Mouse (Mus musculus) midbrain, embryonic 11.5 days (tissue): Measurements from ENCODE around the gene Olfr1141. TPM values are rescaled to one million over a fixed set of nuclear protein-coding genes. Genes with fewer than 3 reads are reported as not detected.

ENCODE experiments used
- ATAC-seq: fragments of 200-750 bp; cut with Nextera tagmentation; 2 replicates; pipeline ENCODE4 v1.8.0; 2017; ENCODE audit warnings: moderate TSS enrichment, moderate library complexity; ENCODE audit not compliant: low FRiP score
- DNase-seq: peaks from one replicate; pipeline ENCODE4 v3.0.0; 2015; ENCODE audit warnings: low spot score; ENCODE audit errors: missing footprints
- H3K27ac ChIP-seq: fragments of 300-500 bp; sonication (generic); 2 replicates; pipeline ENCODE4 v1.5.1; 2014; ENCODE audit warnings: low read depth, low read length
- H3K27me3 ChIP-seq: fragments of 300-500 bp; sonication (generic); 2 replicates; pipeline ENCODE4 v1.6.1; 2014; ENCODE audit warnings: mild to moderate bottlenecking, low read length, moderate library complexity, mixed read lengths; ENCODE audit not compliant: control insufficient read depth, insufficient read depth
- H3K36me3 ChIP-seq: fragments of 300-500 bp; sonication (generic); 2 replicates; pipeline ENCODE4 v1.6.1; 2014; ENCODE audit warnings: mild to moderate bottlenecking, low read length, moderate library complexity, mixed read lengths; ENCODE audit not compliant: control insufficient read depth, insufficient read depth
- H3K4me1 ChIP-seq: fragments of 300-500 bp; sonication (generic); 2 replicates; pipeline ENCODE4 v1.6.1; 2014; ENCODE audit warnings: low read length; ENCODE audit not compliant: control insufficient read depth, insufficient read depth
- H3K4me2 ChIP-seq: fragments of 300-500 bp; sonication (generic); 2 replicates; pipeline ENCODE4 v1.6.1; 2014; ENCODE audit warnings: mild to moderate bottlenecking, moderate library complexity
- H3K4me3 ChIP-seq: fragments of 300-500 bp; sonication (generic); 2 replicates; pipeline ENCODE4 v1.5.1; 2014; ENCODE audit warnings: low read depth, low read length
- H3K9ac ChIP-seq: fragments of 300-500 bp; sonication (generic); 2 replicates; pipeline ENCODE4 v1.6.1; 2014; ENCODE audit warnings: low read length
- H3K9me3 ChIP-seq: fragments of 300-500 bp; sonication (generic); 2 replicates; pipeline ENCODE4 v1.6.1; 2016; ENCODE audit warnings: low read length; ENCODE audit not compliant: control insufficient read depth
- WGBS: fragments of 180-500 bp; shearing (Covaris S2); extraction: QIAGEN DNeasy Blood & Tissue Kit; methylation state at CpG from one replicate; pipeline ENCODE4 v1.1.7; 2014; 5-methylcytosine and 5-hydroxymethylcytosine counted together
- polyA plus RNA-seq: library from polyadenylated mRNA; unstranded; fragments of >200 nt; fragmentation: Nextera tagmentation; extraction: Ambion mirVana; gene quantifications from 2 replicates; pipeline ENCODE4 v1.2.1, GENCODE M21; 2014

The Olfr1141 gene
- not detected in 2 replicates for polyA plus RNA-seq

DNA sequence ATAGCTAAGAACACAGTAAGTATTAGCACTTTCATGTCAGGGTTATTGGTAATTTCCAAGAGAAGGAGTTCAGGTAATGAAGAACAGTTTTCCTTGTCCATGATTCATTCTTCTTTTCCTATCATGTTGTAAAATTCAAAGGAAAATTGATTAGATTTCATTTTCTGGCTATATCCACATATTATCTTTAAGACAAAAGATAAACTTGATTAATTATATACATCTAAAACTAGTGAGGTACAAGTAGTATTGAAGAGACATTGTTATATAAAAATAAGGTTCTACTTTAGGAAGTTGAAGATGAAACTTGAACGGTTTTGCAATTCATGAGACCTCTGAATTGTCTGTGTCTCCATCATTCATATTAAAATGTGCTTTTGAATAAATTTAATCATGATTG, at the start of gene Olfr1141:
Olfr1141 (minus strand) TSS at position 101 of the 400 bp plus-strand sequence.
- Histone ChIP-seq H3K9me3 (no peaks in the 10 kb centered on the region), H3K4me2 (no peak within 1 kb of the TSS), H3K9ac (no peak within 1 kb of the TSS), H3K27me3 (no peaks in the 10 kb centered on the region), H3K36me3 (no peaks in the 10 kb centered on the region), H3K4me3 (no peak within 1 kb of the TSS), H3K27ac (no peak within 1 kb of the TSS), H3K4me1 (no peaks in the 10 kb centered on the region)
- DNase-seq (no peak), ATAC-seq (no peak)
- 88% methylated on average over 1 of the region's 1 CpGs for WGBS

DNA sequence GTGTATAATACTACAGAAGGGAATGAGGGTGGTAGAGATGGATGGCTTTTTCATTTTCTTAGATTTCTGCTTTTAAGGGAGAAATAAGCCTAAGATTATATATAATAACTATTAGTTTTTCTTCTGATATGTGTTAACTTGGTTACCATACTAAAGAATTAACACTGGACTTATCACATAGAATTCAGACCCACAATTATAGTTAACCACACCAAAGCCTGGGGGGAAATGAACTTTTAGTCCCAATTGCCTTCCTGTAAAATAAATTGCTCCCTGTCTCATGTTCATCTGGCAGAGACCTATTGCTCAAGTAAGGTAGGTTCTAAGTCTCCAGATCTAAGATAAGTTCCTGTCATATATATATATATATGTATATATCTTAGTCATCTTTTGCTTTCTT, 46.5 kb upstream of the Olfr1141 start, which contains the start of gene Olfr1143:
Olfr1143 (plus strand) TSS at position 301 of the 400 bp plus-strand sequence.
- ATAC-seq (no peak), DNase-seq (no peak)
- Histone ChIP-seq H3K27ac (no peak within 1 kb of the TSS), H3K4me1 (no peaks in the 10 kb centered on the region), H3K9ac (no peak within 1 kb of the TSS), H3K9me3 (no peaks in the 10 kb centered on the region), H3K36me3 (no peaks in the 10 kb centered on the region), H3K4me3 (no peak within 1 kb of the TSS), H3K27me3 (no peaks in the 10 kb centered on the region), H3K4me2 (no peak within 1 kb of the TSS)

DNA sequence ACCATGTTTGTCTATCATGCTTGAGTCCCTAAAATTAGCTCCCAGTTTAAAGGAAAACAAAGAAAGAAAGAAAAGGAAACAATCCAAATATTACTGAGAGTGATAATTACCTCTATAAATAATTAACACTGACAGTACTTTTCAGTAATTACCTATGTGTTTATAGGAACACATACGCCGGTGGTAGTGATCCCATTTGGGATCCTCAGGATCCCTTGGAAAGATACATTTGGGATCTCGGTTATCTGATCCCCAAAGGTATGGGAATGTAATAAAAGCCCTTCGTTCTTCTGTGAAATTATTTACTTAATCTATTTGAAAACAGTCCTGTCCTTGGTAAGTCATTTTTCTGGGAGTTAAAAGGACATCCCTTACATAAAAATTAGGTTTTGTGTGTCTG, 25.4 kb upstream of the Olfr1141 start, which contains the start of gene Olfr152:
Olfr152 (plus strand) TSS at position 301 of the 400 bp plus-strand sequence.
- H3K27me3 ChIP-seq = no peaks in the 10 kb centered on the region
- H3K27ac ChIP-seq = no peak within 1 kb of the TSS
- WGBS = 81% methylated on average over 4 of the region's 4 CpGs

DNA sequence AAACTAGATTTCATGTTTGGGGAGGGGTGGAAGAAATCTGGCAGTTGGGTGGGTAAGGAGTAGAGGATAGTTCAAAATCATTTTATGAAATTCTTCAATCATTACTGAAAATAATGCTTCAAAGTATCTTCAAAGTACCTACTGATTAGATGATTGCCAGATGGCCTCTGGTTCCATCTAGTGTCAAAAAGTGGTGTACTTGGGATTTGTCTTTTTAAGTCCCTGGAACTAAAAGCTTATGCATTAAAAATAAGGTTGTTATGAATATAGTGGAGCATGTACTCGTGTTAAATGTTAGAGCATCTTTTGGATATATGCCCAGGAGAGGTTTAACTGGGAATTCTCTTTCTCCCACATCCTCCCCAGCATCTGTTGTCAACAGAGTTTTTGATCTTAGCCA, 22.4 kb upstream of the Olfr1141 start:
- no peak overlapping the region for H3K27ac ChIP-seq
- ATAC-seq (no peak), DNase-seq (no peak)
- H3K4me2 ChIP-seq = no peak overlapping the region
- H3K9ac ChIP-seq = no peak overlapping the region
- H3K4me3 ChIP-seq = no peak overlapping the region
- no peaks in the 10 kb centered on the region for H3K9me3 ChIP-seq
- H3K4me1 ChIP-seq = no peaks in the 10 kb centered on the region
- WGBS = 63% methylated on average over 1 of the region's 1 CpGs
- no peaks in the 10 kb centered on the region for H3K36me3 ChIP-seq
- H3K27me3 ChIP-seq = no peaks in the 10 kb centered on the region

More for the DNA sequence above, 25.4 kb upstream of the Olfr1141 start, which contains the start of gene Olfr152:
- H3K9ac ChIP-seq = no peak within 1 kb of the TSS
- no peaks in the 10 kb centered on the region for H3K4me1 ChIP-seq
- H3K4me3 ChIP-seq = no peak within 1 kb of the TSS
- no peak within 1 kb of the TSS for H3K4me2 ChIP-seq
- no peak for DNase-seq
- no peaks in the 10 kb centered on the region for H3K9me3 ChIP-seq
- no peak for ATAC-seq
- no peaks in the 10 kb centered on the region for H3K36me3 ChIP-seq

DNA sequence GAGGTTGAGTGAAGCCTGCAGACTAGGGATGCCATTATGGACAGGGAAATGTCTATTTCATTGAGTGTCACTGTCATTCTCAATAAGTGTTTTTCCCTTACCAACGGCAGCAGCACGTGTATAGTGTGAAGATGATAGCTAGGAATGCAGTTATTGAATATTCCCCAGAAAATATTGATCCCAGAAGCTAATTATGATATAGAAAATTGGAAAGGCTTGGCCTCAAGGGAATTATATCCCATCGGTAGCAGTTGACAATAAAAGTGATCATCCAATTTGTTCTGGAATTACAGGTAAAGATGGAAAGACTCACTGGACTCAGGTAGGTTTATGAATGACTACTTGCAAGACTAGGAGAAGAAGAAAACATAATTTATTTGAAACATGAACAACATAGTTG, 10.3 kb downstream of the Olfr1141 start, which contains the start of gene Olfr1140:
Olfr1140 (plus strand) TSS at position 301 of the 400 bp plus-strand sequence.
- H3K4me1 ChIP-seq = no peaks in the 10 kb centered on the region
- H3K27me3 ChIP-seq = no peaks in the 10 kb centered on the region
- ATAC-seq = no peak
- WGBS = 73% methylated on average over 3 of the region's 3 CpGs
- H3K9ac ChIP-seq = no peak within 1 kb of the TSS
- H3K27ac ChIP-seq = no peak within 1 kb of the TSS
- no peak within 1 kb of the TSS for H3K4me2 ChIP-seq
- no peak for DNase-seq
- H3K4me3 ChIP-seq = no peak within 1 kb of the TSS
- no peaks in the 10 kb centered on the region for H3K9me3 ChIP-seq
- H3K36me3 ChIP-seq = no peaks in the 10 kb centered on the region

DNA sequence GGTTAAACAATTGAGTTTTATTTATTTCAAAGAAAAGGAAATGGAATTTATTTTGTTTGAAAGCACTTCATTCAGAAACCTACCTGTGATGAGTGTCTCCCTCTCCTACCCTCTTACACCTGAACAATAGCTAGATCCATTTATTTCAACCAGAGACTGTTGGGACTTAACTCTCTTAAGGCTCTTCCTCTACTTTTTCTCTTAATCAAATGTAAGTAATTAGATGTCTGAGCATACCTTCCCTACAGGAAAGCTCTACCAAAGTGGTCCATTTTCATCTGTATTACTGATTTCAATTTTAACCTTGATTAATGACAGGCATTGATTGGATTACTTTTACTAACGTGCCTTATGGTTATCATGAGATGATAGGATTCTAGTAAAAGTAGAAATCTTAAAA, 13.9 kb downstream of the Olfr1141 start, which contains the start of gene Olfr1138:
Olfr1138 (minus strand) TSS at position 101 of the 400 bp plus-strand sequence.
- Histone ChIP-seq H3K4me3 (no peak within 1 kb of the TSS), H3K27ac (no peak within 1 kb of the TSS), H3K27me3 (no peaks in the 10 kb centered on the region), H3K9ac (no peak within 1 kb of the TSS), H3K36me3 (no peaks in the 10 kb centered on the region), H3K9me3 (no peaks in the 10 kb centered on the region), H3K4me1 (no peaks in the 10 kb centered on the region), H3K4me2 (no peak within 1 kb of the TSS)
- ATAC-seq (no peak), DNase-seq (no peak)
- 84% methylated on average over 1 of the region's 1 CpGs for WGBS

DNA sequence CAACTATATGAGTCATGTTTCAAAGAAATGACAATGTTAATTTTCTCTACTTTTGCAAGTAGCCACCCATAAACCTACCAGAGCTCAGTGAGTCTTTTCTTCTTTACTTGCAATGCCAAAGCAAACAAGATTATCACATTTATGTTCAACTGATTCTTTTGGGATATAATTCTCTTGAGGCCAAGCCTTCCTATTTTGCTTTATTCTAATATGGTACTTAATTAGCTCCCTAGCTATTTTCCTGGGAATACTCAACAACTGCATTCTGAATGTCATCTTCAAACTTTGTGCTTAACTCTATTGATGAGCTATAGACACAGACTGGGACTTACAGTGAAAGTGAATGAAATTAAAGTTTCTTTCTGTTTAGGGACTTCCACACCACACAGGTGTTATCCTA, 40.7 kb downstream of the Olfr1141 start, which contains the start of gene Olfr1137:
Olfr1137 (minus strand) TSS at position 101 of the 400 bp plus-strand sequence.
- ATAC-seq (no peak), DNase-seq (no peak)
- no peak within 1 kb of the TSS for H3K27ac ChIP-seq
- H3K9ac ChIP-seq = no peak within 1 kb of the TSS
- no peaks in the 10 kb centered on the region for H3K4me1 ChIP-seq
- H3K9me3 ChIP-seq = no peaks in the 10 kb centered on the region
- H3K4me3 ChIP-seq = no peak within 1 kb of the TSS
- H3K36me3 ChIP-seq = no peaks in the 10 kb centered on the region
- H3K27me3 ChIP-seq = no peaks in the 10 kb centered on the region
- H3K4me2 ChIP-seq = no peak within 1 kb of the TSS

Other genes starting within 250 kb of the Olfr1141 start
- gene Pramel6, start 247.4 kb downstream of the Olfr1141 start, polyA plus RNA-seq = not detected in 2 replicates
- not detected in 2 replicates for gene Olfr153, start 222.2 kb downstream of the Olfr1141 start, polyA plus RNA-seq
- gene Olfr1128, start 208.4 kb downstream of the Olfr1141 start, polyA plus RNA-seq = not detected in 2 replicates
- gene Olfr1129, start 180.1 kb downstream of the Olfr1141 start, polyA plus RNA-seq = not detected in 2 replicates
- gene Olfr1130, start 147.8 kb downstream of the Olfr1141 start, polyA plus RNA-seq = not detected in 2 replicates
- not detected in 2 replicates for gene Olfr1131, start 126.9 kb downstream of the Olfr1141 start, polyA plus RNA-seq
- not detected in 2 replicates for gene Olfr1132, start 116.5 kb downstream of the Olfr1141 start, polyA plus RNA-seq
- not detected in 2 replicates for gene Olfr1133, start 106.6 kb downstream of the Olfr1141 start, polyA plus RNA-seq
- gene Olfr1134, start 95.5 kb downstream of the Olfr1141 start, polyA plus RNA-seq = not detected in 2 replicates
- not detected in 2 replicates for gene Olfr1135, start 80.3 kb downstream of the Olfr1141 start, polyA plus RNA-seq
- not detected in 2 replicates for gene Olfr1136, start 60.0 kb downstream of the Olfr1141 start, polyA plus RNA-seq
- gene Olfr1137, start 40.8 kb downstream of the Olfr1141 start, polyA plus RNA-seq = not detected in 2 replicates
- gene Olfr1138, start 14.0 kb downstream of the Olfr1141 start, polyA plus RNA-seq = not detected in 2 replicates
- gene Olfr1140, start 10.2 kb downstream of the Olfr1141 start, polyA plus RNA-seq = not detected in 2 replicates
- gene Olfr152, start 25.5 kb upstream of the Olfr1141 start, polyA plus RNA-seq = not detected in 2 replicates
- not detected in 2 replicates for gene Olfr1143, start 46.6 kb upstream of the Olfr1141 start, polyA plus RNA-seq
- gene Olfr1145, start 55.8 kb upstream of the Olfr1141 start, polyA plus RNA-seq = not detected in 2 replicates
- gene Olfr1148, start 76.5 kb upstream of the Olfr1141 start, polyA plus RNA-seq = not detected in 2 replicates
- not detected in 2 replicates for gene Olfr1150-ps1, start 90.0 kb upstream of the Olfr1141 start, polyA plus RNA-seq
- gene Olfr1151, start 101.9 kb upstream of the Olfr1141 start, polyA plus RNA-seq = not detected in 2 replicates
- gene Olfr1152, start 112.5 kb upstream of the Olfr1141 start, polyA plus RNA-seq = 0.01 TPM in 1 of 2 replicates, not detected in the other
- not detected in 2 replicates for gene Olfr1153, start 141.0 kb upstream of the Olfr1141 start, polyA plus RNA-seq
- gene Olfr1154, start 151.2 kb upstream of the Olfr1141 start, polyA plus RNA-seq = not detected in 2 replicates
- gene Olfr1155, start 191.1 kb upstream of the Olfr1141 start, polyA plus RNA-seq = not detected in 2 replicates
- not detected in 2 replicates for gene Olfr1156, start 199.1 kb upstream of the Olfr1141 start, polyA plus RNA-seq
- gene Olfr1157, start 214.3 kb upstream of the Olfr1141 start, polyA plus RNA-seq = not detected in 2 replicates
- gene Olfr74, start 220.7 kb upstream of the Olfr1141 start, polyA plus RNA-seq = not detected in 2 replicates
- gene Olfr1158, start 236.1 kb upstream of the Olfr1141 start, polyA plus RNA-seq = not detected in 2 replicates